Mouse (Mus musculus): ENCODE measurements around the gene Tex21.

DNA sequence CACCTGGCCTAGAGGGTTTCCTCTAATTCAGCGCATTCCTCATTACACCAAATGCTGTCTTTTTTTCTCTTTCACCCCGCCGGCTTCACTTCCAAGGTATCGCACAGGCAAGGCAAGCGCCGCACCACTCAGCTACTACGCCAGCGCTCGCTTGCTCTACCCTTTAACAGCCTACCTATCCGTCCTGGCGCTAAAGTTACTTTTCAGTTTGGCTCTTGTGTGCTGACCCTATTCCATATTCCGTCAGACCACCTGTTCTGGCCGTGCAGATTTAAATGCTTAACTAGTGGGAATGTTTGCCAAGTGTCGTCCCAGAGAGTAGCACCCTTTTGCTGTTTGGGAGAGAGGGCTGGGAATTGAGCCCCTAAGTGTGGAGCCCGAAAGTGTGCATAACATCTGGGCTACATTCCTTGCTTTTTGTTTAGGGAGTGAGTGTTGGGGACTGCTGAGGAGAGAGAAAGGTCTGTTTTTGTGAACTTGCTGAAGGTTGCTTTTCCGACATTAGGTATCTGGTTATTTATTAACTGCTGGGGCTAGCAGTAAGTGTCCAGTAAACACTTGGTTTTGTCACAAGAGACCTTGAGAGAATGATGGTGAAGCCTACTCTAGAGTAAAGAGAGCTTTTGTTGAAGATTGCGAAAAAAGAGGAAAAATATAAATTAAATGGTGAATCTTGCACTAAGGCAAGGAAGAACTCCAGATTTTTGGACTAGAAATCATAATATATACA is 9.7 kb upstream of the Tex21 start:
- no peak for TF ChIP-seq POLR2A (IDR thresholded peaks at IDR 0.05; ENCODE audit: low read depth, low read length)
- TF ChIP-seq CTCF (IDR thresholded peaks at IDR 0.05; ENCODE audit: extremely low read depth, insufficient read length, insufficient replicate concordance, low read depth, low read length), result no peak
